Mouse (Mus musculus) limb, embryonic 14.5 days (tissue): Measurements from ENCODE around the gene Rbm20. TPM values are rescaled to one million over a fixed set of nuclear protein-coding genes. Genes with fewer than 3 reads are reported as not detected.

Experiments used
- ATAC-seq: fragments of 200-750 bp; cut with Nextera tagmentation; 2 replicates; pipeline ENCODE4 v1.8.0; 2017; ENCODE audit warnings: low read depth, moderate number of reproducible peaks, moderate TSS enrichment; ENCODE audit not compliant: low FRiP score
- DNase-seq: peaks from one replicate; pipeline ENCODE4 v3.0.0-alpha.2; 2015; ENCODE audit warnings: low spot score
- H3K27ac ChIP-seq: fragments of 300-500 bp; sonication (generic); replicated peaks from 2 replicates; pipeline ENCODE4 v1.5.1; 2014; ENCODE audit warnings: low read depth, mild to moderate bottlenecking, low read length, moderate library complexity, mixed read lengths
- H3K27me3 ChIP-seq: fragments of 300-500 bp; sonication (generic); 2 replicates; pipeline ENCODE4 v1.6.1; 2014; ENCODE audit warnings: low read length, mixed read lengths; ENCODE audit not compliant: control insufficient read depth, insufficient read depth
- H3K36me3 ChIP-seq: fragments of 300-500 bp; sonication (generic); 2 replicates; pipeline ENCODE4 v1.6.1; 2014; ENCODE audit warnings: mild to moderate bottlenecking, low read length, moderate library complexity, mixed read lengths; ENCODE audit not compliant: control insufficient read depth, insufficient read depth
- H3K4me1 ChIP-seq: fragments of 300-500 bp; sonication (generic); 2 replicates; pipeline ENCODE4 v1.6.1; 2014; ENCODE audit warnings: antibody characterized with exemption, low read length, mixed read lengths; ENCODE audit not compliant: control insufficient read depth, insufficient read depth
- H3K4me2 ChIP-seq: fragments of 300-500 bp; sonication (generic); replicated peaks from 2 replicates; pipeline ENCODE4 v1.6.1; 2014; ENCODE audit warnings: low read depth, mild to moderate bottlenecking, low read length, moderate library complexity; ENCODE audit not compliant: severe bottlenecking
- H3K4me3 ChIP-seq: fragments of 300-500 bp; sonication (generic); replicated peaks from 2 replicates; pipeline ENCODE4 v1.5.1; 2014; ENCODE audit warnings: low read length
- H3K9ac ChIP-seq: fragments of 300-500 bp; sonication (generic); 2 replicates; pipeline ENCODE4 v1.6.1; 2014; ENCODE audit warnings: mild to moderate bottlenecking, low read depth, low read length, moderate library complexity; ENCODE audit not compliant: severe bottlenecking
- H3K9me3 ChIP-seq: fragments of 300-500 bp; sonication (generic); 2 replicates; pipeline ENCODE4 v1.6.1; 2016; ENCODE audit warnings: low read length; ENCODE audit not compliant: control insufficient read depth
- POLR2A ChIP-seq: fragments of 200-500 bp; IDR thresholded peaks from 2 replicates; pipeline ENCODE4 v1.8.0; 2012; ENCODE audit warnings: inconsistent platforms, mild to moderate bottlenecking, moderate library complexity, borderline replicate concordance; ENCODE audit not compliant: insufficient read depth, insufficient read length; ENCODE audit errors: extremely low read depth
- WGBS: fragments of 180-500 bp; shearing (Covaris S2); extraction: QIAGEN DNeasy Blood & Tissue Kit; methylation state at CpG from one replicate; pipeline ENCODE4 v1.1.7; 2014; 5-methylcytosine and 5-hydroxymethylcytosine counted together
- polyA plus RNA-seq, 2 experiments: library from polyadenylated mRNA; depleted of rRNA in 1 of 2; stranded (reverse) in 1 of 2; unstranded in 1 of 2; fragments of >200 nt; fragmentation: Nextera tagmentation in 1 of 2; extraction: Ambion mirVana in 1 of 2; gene quantifications; 2 replicates each; pipeline versions ENCODE4 v1.2.1 to v1.2.3; 2012 to 2014

Rbm20 gene
- polyA plus RNA-seq, 2 experiments, result 5.5 to 10.0 TPM

DNA sequence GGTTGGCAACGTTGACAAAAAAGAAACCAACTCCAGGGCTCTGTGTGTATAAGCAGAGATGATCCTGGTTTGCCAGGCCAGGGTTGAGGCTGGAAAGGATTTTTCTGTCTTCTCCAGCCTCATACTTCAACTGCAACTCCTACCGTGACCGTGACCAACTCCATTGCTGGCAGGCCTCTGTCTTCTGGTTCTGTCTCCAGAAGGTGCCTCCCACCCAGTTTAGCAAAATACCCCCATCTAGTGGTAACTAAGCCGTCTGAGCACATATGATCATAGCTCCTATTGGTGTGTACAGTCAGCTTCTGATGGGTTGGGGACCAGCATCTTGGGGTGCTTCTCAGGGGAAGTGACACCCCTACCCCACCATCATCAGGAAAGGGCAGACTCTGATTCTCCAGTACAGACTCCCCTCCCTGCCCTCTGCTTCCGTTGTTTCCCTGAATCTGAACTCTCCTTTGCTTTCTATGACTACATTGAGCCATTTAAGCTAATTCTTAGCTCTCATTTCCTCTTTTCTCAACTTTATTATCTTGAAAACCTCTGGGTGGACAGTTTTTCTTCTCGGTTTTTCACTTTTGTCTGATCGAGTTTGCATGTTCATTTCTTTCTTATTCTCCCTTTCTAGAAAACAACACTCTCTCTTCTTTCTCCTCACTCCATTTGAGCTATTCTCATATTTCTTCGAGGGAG is 85.8 kb downstream of the Rbm20 start:
- WGBS, result 70% methylated on average over 8 of the region's 8 CpGs
- H3K27me3 ChIP-seq, result no peaks in the 10 kb centered on the region
- ATAC-seq (peak; percentile 85), DNase-seq (peak; percentile 67)
- H3K4me1 ChIP-seq, result no peaks in the 10 kb centered on the region
- no peak overlapping the region for H3K27ac ChIP-seq
- H3K36me3 ChIP-seq, result no peaks in the 10 kb centered on the region
- no peak overlapping the region for H3K4me2 ChIP-seq
- H3K4me3 ChIP-seq, result no peak overlapping the region
- no peak for TF ChIP-seq POLR2A
- H3K9ac ChIP-seq, result no peak overlapping the region
- H3K9me3 ChIP-seq, result no peaks in the 10 kb centered on the region; the same call in 1 of the 2 replicates

DNA sequence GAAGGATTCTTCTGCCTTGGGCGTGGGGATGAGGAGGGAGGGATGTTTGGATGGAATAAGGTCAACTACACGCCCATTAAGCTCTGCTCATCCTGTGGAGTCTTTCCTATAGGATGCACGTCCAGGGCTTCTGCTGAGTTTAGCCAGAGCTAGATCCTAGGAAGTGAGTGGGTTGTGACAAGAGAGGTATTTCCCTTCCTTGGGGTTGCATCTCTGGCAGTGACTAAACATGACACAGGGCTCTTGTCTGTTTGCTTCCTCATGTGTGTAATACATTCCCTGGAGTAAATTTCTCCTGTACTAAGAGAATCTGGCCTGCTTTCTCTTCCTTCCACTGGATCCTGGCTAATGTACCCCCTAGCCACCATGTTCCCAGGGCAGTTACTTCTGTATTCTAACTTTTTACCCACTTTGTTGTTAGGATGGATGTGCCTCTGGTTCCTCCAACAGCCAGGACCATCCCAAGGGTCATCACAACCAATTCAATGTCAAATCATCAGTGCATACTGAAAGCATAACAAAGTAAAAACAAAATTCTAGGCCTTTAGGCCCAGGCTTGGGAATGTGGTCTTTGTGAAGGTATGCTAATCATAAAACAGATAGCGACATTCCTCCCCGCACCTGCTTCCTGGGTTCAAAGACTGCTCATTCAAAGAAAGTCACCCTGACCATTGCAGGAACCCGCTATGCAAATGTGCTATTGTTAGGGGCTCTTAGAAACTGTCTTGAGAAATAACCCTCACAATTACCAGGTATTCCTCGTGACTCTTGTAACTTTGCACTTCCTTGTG is 87.8 kb downstream of the Rbm20 start:
- Histone ChIP-seq H3K4me2 (no peak overlapping the region), H3K9me3 (no peaks in the 10 kb centered on the region; the same call in 1 of the 2 replicates), H3K9ac (no peak overlapping the region), H3K36me3 (no peaks in the 10 kb centered on the region), H3K4me3 (no peak overlapping the region), H3K4me1 (no peaks in the 10 kb centered on the region), H3K27ac (no peak overlapping the region), H3K27me3 (no peaks in the 10 kb centered on the region)
- DNase-seq (no peak), ATAC-seq (no peak)
- TF ChIP-seq POLR2A, result no peak
- WGBS, result 82% methylated on average over 6 of the region's 7 CpGs

DNA sequence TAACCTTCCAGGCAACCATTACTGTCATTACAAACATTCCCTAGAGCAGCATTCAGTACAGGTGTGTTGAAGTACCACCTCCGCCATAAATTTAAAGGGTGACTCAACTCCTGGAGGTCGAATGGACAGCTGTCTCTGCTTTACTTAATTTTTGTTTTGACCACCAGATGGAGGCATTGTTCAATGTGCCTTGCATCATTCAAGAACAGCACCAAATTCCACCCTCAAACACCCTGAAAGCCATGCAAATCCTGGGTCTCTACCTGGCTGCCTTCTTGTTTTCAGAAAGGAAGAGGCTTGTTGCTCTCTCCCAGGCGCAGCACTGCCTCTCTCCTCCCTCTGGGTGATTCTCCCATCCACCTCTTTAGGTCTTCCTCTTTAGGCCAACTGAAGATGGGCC is 91.4 kb downstream of the Rbm20 start:
- peak; percentile 67; the same call in 1 of the 2 replicates for ATAC-seq
- H3K9ac ChIP-seq, result no peak overlapping the region
- 16% methylated on average over 3 of the region's 3 CpGs for WGBS

DNA sequence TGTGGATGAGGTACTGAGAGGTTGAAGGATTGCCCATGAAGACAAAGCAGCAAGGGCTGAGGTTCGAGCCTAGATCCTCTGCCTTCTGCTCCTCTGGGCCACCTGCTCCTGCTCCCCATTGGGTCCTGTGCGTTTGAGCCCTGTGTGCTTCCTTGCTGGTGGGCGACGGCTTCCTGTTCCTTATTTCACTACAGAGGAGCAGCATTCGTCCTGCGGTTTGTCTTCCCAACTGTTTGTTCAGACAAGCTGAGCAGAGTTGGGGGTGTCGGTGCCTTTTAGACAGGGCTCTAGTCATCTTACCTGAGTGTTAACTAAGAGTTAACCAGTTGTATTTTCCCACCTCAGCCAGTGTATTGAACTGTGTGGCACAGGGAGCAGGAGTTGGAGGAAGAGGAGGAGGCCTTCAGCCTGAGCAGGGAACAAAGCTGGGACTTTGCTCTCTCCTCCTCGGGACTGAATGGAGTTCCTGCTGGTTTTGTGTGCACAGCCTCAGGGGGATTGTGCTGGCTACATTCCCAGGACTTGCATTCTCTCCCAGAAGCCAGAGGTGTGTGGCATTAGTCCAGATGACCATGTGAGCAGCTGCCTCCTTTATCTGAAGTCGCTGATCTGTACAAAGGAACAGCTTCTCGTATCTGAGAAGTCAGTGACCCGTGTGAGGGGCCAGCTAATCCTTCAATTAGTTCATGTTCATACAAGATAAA is 97.0 kb downstream of the Rbm20 start:
- DNase-seq (peak; percentile 84), ATAC-seq (peak; percentile 78)
- H3K36me3 ChIP-seq, result no peaks in the 10 kb centered on the region
- H3K4me3 ChIP-seq, result no peak overlapping the region
- TF ChIP-seq POLR2A, result no peak
- H3K4me2 ChIP-seq, result no peak overlapping the region
- H3K4me1 ChIP-seq, result peaks cover 10% of the 10 kb centered on the region
- no peaks in the 10 kb centered on the region for H3K27me3 ChIP-seq
- 56% methylated on average over 11 of the region's 11 CpGs for WGBS
- H3K27ac ChIP-seq, result no peak overlapping the region
- H3K9me3 ChIP-seq, result no peaks in the 10 kb centered on the region
- no peak overlapping the region for H3K9ac ChIP-seq

More for the DNA sequence above, 91.4 kb downstream of the Rbm20 start:
- H3K4me1 ChIP-seq, result no peaks in the 10 kb centered on the region; the same call in 1 of the 2 replicates
- H3K27me3 ChIP-seq, result no peaks in the 10 kb centered on the region
- H3K9me3 ChIP-seq, result no peaks in the 10 kb centered on the region; the same call in 1 of the 2 replicates
- H3K4me3 ChIP-seq, result no peak overlapping the region
- no peak overlapping the region for H3K4me2 ChIP-seq
- DNase-seq, result peak; percentile 71
- no peak for TF ChIP-seq POLR2A
- no peak overlapping the region for H3K27ac ChIP-seq
- H3K36me3 ChIP-seq, result no peaks in the 10 kb centered on the region
